Mouse (Mus musculus) liver, embryonic 14.5 days (tissue): ENCODE measurements around the gene Mn1. TPM values are rescaled to one million over a fixed set of nuclear protein-coding genes. Genes with fewer than 3 reads are reported as not detected.

ENCODE experiments used
- ATAC-seq: fragments of 200-750 bp; cut with Nextera tagmentation; 2 replicates; pipeline ENCODE4 v1.8.0; 2017; ENCODE audit warnings: moderate number of reproducible peaks, mild to moderate bottlenecking, moderate library complexity; ENCODE audit not compliant: insufficient read depth
- DNase-seq, 3 experiments: peaks; one replicate each; pipeline ENCODE4 v3.0.0-alpha.2; 2012 to 2013; ENCODE audit warnings: low read depth in 3 of 3, low spot score in 3 of 3
- H3K27ac ChIP-seq: fragments of 300-500 bp; sonication (generic); 2 replicates; pipeline ENCODE4 v1.5.1; 2014; ENCODE audit warnings: moderate library complexity, mild to moderate bottlenecking, control low read depth, inconsistent platforms
- H3K27me3 ChIP-seq: fragments of 300-500 bp; sonication (generic); 2 replicates; pipeline ENCODE4 v1.6.1; 2014; ENCODE audit warnings: mild to moderate bottlenecking, low read length, moderate library complexity; ENCODE audit not compliant: control insufficient read depth, insufficient read depth
- H3K36me3 ChIP-seq: fragments of 300-500 bp; sonication (generic); replicated peaks from 2 replicates; pipeline ENCODE4 v1.6.1; 2014; ENCODE audit warnings: low read depth; ENCODE audit not compliant: control insufficient read depth, insufficient read depth
- H3K4me1 ChIP-seq, 2 experiments: fragments of 200-500 bp in 1 of 2; fragments of 300-500 bp in 1 of 2; sonication (generic) in 1 of 2; replicated peaks; 2 replicates each; pipeline ENCODE4 v1.6.1; 2012 to 2014; ENCODE audit warnings: antibody characterized with exemption in 1 of 2, inconsistent platforms in 1 of 2, low read length in 1 of 2; ENCODE audit not compliant: control insufficient read depth in 2 of 2, insufficient read depth in 2 of 2
- H3K4me2 ChIP-seq: fragments of 300-500 bp; sonication (generic); 2 replicates; pipeline ENCODE4 v1.6.1; 2014; ENCODE audit warnings: low read depth, mild to moderate bottlenecking, control low read depth, moderate library complexity
- H3K4me3 ChIP-seq, 2 experiments: fragments of 200-500 bp in 1 of 2; fragments of 300-500 bp in 1 of 2; sonication (generic) in 1 of 2; 2 replicates each; pipeline ENCODE4 v1.5.1; 2012 to 2014; ENCODE audit warnings: low read depth in 2 of 2, low read length in 2 of 2, mild to moderate bottlenecking in 2 of 2, control low read depth in 1 of 2, inconsistent platforms in 1 of 2, moderate library complexity in 1 of 2; ENCODE audit not compliant: insufficient read depth in 1 of 2
- H3K9ac ChIP-seq: fragments of 300-500 bp; sonication (generic); replicated peaks from 2 replicates; pipeline ENCODE4 v1.6.1; 2014; ENCODE audit warnings: mild to moderate bottlenecking, control low read depth, moderate library complexity
- H3K9me3 ChIP-seq: fragments of 300-500 bp; sonication (generic); 2 replicates; pipeline ENCODE4 v1.6.1; 2016; ENCODE audit warnings: low read length, mixed read lengths; ENCODE audit not compliant: control insufficient read depth
- CTCF ChIP-seq: IDR thresholded peaks from 2 replicates; pipeline ENCODE4 v1.5.1; 2016; ENCODE audit warnings: antibody characterized with exemption, low read depth, control low read depth
- EP300 ChIP-seq: IDR thresholded peaks from 2 replicates; pipeline ENCODE4 v1.6.1; 2016; ENCODE audit warnings: antibody characterized with exemption, low read depth
- WGBS: fragments of 180-500 bp; shearing (Covaris S2); extraction: QIAGEN DNeasy Blood & Tissue Kit; methylation state at CpG from one replicate; pipeline ENCODE4 v1.1.7; 2014; ENCODE audit not compliant: insufficient replicate concordance; 5-methylcytosine and 5-hydroxymethylcytosine counted together
- polyA plus RNA-seq, 2 experiments: library from polyadenylated mRNA; depleted of rRNA in 1 of 2; stranded (reverse) in 1 of 2; unstranded in 1 of 2; fragments of >200 nt; fragmentation: Nextera tagmentation in 1 of 2; extraction: Ambion mirVana in 1 of 2; gene quantifications; 2 replicates each; pipeline versions ENCODE4 v1.2.1 to v1.2.3; 2012 to 2014

Gene Mn1
- polyA plus RNA-seq, 2 experiments, result 0.44 to 0.81 TPM

DNA sequence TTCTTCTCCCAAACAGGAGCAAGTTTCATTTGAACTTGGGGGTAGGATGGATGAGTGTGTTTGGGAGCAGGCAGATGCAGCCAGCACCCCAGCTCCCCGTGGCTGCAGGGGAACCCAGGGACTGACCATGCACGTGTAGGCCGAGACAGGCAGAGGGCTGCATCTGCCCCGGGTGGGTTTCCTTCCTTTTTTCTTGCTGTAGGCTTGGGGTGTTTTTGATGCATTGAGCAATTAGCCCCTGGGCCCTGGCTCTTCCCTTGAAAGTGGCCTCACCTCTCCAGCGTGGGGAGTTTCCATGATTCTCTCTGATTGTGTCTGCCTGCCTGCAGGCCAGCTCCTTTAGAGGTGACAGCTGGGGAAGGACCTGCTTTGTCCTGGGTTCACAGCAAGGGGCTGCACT, 15.7 kb downstream of the Mn1 start:
- Histone ChIP-seq H3K4me2 (no peak overlapping the region), H3K9me3 (no peaks in the 10 kb centered on the region), H3K27me3 (no peaks in the 10 kb centered on the region), H3K36me3 (no peaks in the 10 kb centered on the region), H3K4me3 (no peak overlapping the region), H3K9ac (no peak overlapping the region), H3K4me1 (peaks cover 0 to 3% of the 10 kb centered on the region in 2 experiments; a peak in 1 of 4 replicates), H3K27ac (no peak overlapping the region)
- DNase-seq (no peak), ATAC-seq (no peak)
- no peak for TF ChIP-seq EP300
- TF ChIP-seq CTCF, result no peak
- 16% methylated on average over 5 of the region's 5 CpGs for WGBS

DNA sequence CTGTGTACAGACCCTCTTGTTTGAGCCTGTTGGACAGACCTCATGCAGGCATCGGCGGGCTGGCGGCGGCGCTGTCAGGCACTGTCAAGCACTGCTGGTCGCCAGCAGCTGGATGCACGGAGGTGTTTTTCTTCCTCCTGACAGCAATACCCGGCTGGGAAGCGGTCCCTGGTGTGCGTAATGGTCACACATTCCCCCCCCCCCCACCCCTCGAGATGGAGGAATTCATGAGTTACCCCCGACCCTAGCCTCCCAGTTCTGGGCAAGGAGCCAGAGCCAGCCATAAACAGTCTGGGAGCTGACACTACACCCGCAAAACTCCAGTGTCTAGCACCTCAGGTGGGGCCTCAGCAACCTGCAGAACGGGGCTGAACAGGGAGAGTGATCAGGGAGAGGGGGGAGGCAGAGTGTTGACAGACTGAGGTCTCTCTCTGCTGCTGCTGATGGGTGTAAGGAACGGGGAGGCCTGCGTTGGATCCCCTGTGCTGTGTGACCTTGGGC, 17.2 kb downstream of the Mn1 start:
- Histone ChIP-seq H3K36me3 (no peaks in the 10 kb centered on the region), H3K4me3 (no peak overlapping the region), H3K9me3 (no peaks in the 10 kb centered on the region), H3K4me1 (peaks cover 0 to 3% of the 10 kb centered on the region in 2 experiments; a peak in 1 of 4 replicates), H3K27me3 (no peaks in the 10 kb centered on the region), H3K9ac (no peak overlapping the region), H3K27ac (no peak overlapping the region), H3K4me2 (no peak overlapping the region)
- ATAC-seq, result no peak
- TF ChIP-seq CTCF (no peak), EP300 (no peak)
- 59% methylated on average over 16 of the region's 16 CpGs for WGBS
- DNase-seq, result no peak

DNA sequence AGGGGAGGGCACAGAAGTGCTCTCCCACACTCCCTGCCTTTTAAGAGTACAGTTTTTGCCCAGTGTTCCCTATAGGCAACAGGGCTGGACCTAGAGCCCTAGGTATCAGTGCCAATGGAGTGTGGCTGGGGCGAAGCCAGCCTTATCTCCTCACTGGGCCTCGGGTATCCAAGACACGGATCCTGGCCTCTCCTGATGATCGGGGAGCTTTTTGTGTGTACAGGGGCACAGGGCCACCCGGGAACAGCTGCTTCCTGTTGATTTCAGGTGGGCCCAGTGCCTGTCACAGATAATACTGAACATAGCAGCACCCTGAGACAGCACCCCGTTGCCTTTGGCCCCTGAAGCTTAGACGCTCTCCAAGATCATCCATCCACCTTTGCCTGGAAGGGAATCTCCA, 19.1 kb downstream of the Mn1 start:
- Histone ChIP-seq H3K9ac (no peak overlapping the region), H3K4me3 (no peak overlapping the region), H3K4me2 (no peak overlapping the region), H3K27me3 (no peaks in the 10 kb centered on the region), H3K36me3 (no peaks in the 10 kb centered on the region), H3K4me1 (peaks cover 0 to 3% of the 10 kb centered on the region in 2 experiments; a peak in 1 of 4 replicates), H3K27ac (no peak overlapping the region), H3K9me3 (no peaks in the 10 kb centered on the region)
- ATAC-seq, result no peak; the same call in 1 of the 2 replicates
- TF ChIP-seq EP300 (no peak), CTCF (no peak)
- DNase-seq, result no peak
- WGBS, result 13% methylated on average over 7 of the region's 7 CpGs

DNA sequence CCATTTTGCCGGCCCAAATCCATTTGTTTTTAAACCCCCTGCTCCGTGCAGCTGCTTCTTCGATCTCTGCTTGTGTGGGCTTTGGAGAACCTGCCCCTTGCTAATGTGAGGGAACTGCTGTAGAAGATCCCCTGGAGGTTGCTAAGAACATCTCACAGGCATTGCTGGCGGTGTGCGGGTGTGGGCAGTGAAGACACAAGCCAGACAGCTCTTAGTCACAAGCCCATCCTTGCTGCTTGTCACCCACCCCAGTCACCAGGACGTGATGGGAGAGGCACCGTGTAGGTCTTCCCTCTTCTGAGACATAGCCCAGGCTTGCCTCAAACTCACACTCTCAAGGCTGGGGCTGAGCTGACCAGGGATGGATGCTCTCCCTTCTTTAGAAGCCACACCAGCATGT, 20.0 kb downstream of the Mn1 start:
- DNase-seq (no peak), ATAC-seq (no peak)
- Histone ChIP-seq H3K9me3 (no peaks in the 10 kb centered on the region), H3K27me3 (no peaks in the 10 kb centered on the region), H3K9ac (no peak overlapping the region), H3K4me1 (peaks cover 0 to 3% of the 10 kb centered on the region in 2 experiments; a peak in 1 of 4 replicates), H3K4me3 (no peak overlapping the region), H3K27ac (no peak overlapping the region), H3K4me2 (no peak overlapping the region), H3K36me3 (no peaks in the 10 kb centered on the region)
- no peak for TF ChIP-seq EP300
- no peak for TF ChIP-seq CTCF
- WGBS, result 47% methylated on average over 7 of the region's 7 CpGs

DNA sequence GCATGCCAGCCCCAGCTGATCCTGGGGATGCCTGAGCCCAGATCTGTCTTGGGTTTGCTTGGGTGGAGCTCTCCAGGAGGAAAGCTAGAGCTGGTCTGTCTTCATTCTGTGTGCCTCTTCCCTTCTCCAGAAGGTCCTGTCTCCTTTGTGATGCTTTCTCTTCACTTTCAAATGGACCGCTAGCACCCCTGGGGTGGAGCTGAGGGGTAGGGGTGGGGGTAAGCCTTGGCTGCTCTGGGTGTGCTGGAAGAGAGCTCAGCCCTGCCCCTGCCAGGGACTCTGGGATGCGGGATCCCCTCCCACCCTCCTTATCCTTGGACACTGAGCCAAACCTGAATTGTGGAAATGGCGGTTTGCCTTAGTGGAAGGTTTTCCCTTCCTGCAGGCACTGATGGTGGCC, 21.2 kb downstream of the Mn1 start:
- TF ChIP-seq CTCF, result no peak
- TF ChIP-seq EP300, result no peak
- DNase-seq (no peak), ATAC-seq (no peak)
- peaks cover 0 to 3% of the 10 kb centered on the region in 2 experiments; a peak in 1 of 4 replicates for H3K4me1 ChIP-seq
- H3K9me3 ChIP-seq, result no peaks in the 10 kb centered on the region
- H3K4me3 ChIP-seq, result no peak overlapping the region
- no peak overlapping the region for H3K4me2 ChIP-seq
- no peaks in the 10 kb centered on the region for H3K36me3 ChIP-seq
- WGBS, result 87% methylated on average over 3 of the region's 3 CpGs
- H3K9ac ChIP-seq, result no peak overlapping the region
- H3K27ac ChIP-seq, result no peak overlapping the region
- H3K27me3 ChIP-seq, result no peaks in the 10 kb centered on the region
